Mouse (Mus musculus) heart, embryonic 16.5 days (tissue): ENCODE data around the gene Lsm2. TPM values are rescaled to one million over a fixed set of nuclear protein-coding genes. Genes with fewer than 3 reads are reported as not detected.

Source experiments
- ATAC-seq: fragments of 200-750 bp; cut with Nextera tagmentation; replicated peaks from 2 replicates; pipeline ENCODE4 v1.8.0; 2017; ENCODE audit warnings: moderate number of reproducible peaks; ENCODE audit not compliant: insufficient read depth, low FRiP score; ENCODE audit errors: extremely low read depth
- H3K27ac ChIP-seq: fragments of 300-500 bp; sonication (generic); 2 replicates; pipeline ENCODE4 v1.5.1; 2014; ENCODE audit warnings: mild to moderate bottlenecking, low read length, control low read depth, moderate library complexity
- H3K27me3 ChIP-seq: fragments of 300-500 bp; sonication (generic); 2 replicates; pipeline ENCODE4 v1.6.1; 2014; ENCODE audit warnings: low read length, mixed read lengths; ENCODE audit not compliant: control insufficient read depth, insufficient read depth
- H3K36me3 ChIP-seq: fragments of 300-500 bp; sonication (generic); 2 replicates; pipeline ENCODE4 v1.6.1; 2014; ENCODE audit not compliant: control insufficient read depth, insufficient read depth
- H3K4me1 ChIP-seq: fragments of 300-500 bp; sonication (generic); 2 replicates; pipeline ENCODE4 v1.6.1; 2014; ENCODE audit warnings: low read length, mixed read lengths; ENCODE audit not compliant: control insufficient read depth, insufficient read depth
- H3K4me2 ChIP-seq: fragments of 300-500 bp; sonication (generic); 2 replicates; pipeline ENCODE4 v1.6.1; 2014; ENCODE audit warnings: low read depth, mild to moderate bottlenecking, control low read depth, low read length
- H3K4me3 ChIP-seq: fragments of 300-500 bp; sonication (generic); 2 replicates; pipeline ENCODE4 v1.5.1; 2014; ENCODE audit warnings: mild to moderate bottlenecking, control low read depth, low read length
- H3K9ac ChIP-seq: fragments of 300-500 bp; sonication (generic); 2 replicates; pipeline ENCODE4 v1.6.1; 2014; ENCODE audit warnings: low read length, control low read depth
- H3K9me3 ChIP-seq: fragments of 300-500 bp; sonication (generic); replicated peaks from 2 replicates; pipeline ENCODE4 v1.6.1; 2016; ENCODE audit warnings: low read length; ENCODE audit not compliant: control insufficient read depth
- WGBS: fragments of 180-500 bp; shearing (Covaris S2); extraction: QIAGEN DNeasy Blood & Tissue Kit; methylation state at CpG from one replicate; pipeline ENCODE4 v1.1.7; 2014; 5-methylcytosine and 5-hydroxymethylcytosine counted together
- polyA plus RNA-seq: library from polyadenylated mRNA; unstranded; fragments of >200 nt; fragmentation: Nextera tagmentation; extraction: Ambion mirVana; gene quantifications from 2 replicates; pipeline ENCODE4 v1.2.1, GENCODE M21; 2015

The Lsm2 gene
- polyA plus RNA-seq, 1 experiment from 2014 or later, result 132 TPM

- H3K27ac ChIP-seq, result peak overlapping the region; percentile 81
- H3K4me2 ChIP-seq, result peak overlapping the region; percentile 37
- peaks cover 13% of the 10 kb centered on the region for H3K4me1 ChIP-seq
- WGBS, result 9% methylated on average over 17 of the region's 17 CpGs
- H3K36me3 ChIP-seq, result 0 out of 2 replicates have a peak, but pooled peaks cover under 1% of the 10 kb centered on the region
- H3K27me3 ChIP-seq, result no peaks in the 10 kb centered on the region
- H3K9ac ChIP-seq, result no peak overlapping the region
- no peaks in the 10 kb centered on the region for H3K9me3 ChIP-seq
- peak overlapping the region; percentile 3; the same call in 1 of the 2 replicates for H3K4me3 ChIP-seq
- peak; percentile 19 for ATAC-seq
Measured at GRCm38 (mm10) chr17:35021163-35021808, 39.6 kb downstream of the Lsm2 start.

GRCm38 (mm10) chr17:35021842-35022477, 40.3 kb downstream of the Lsm2 start:
- Histone ChIP-seq H3K9ac (no peak overlapping the region; the same call in 1 of the 2 replicates), H3K4me3 (no peak overlapping the region), H3K4me2 (peak overlapping the region; percentile 37; the same call in 1 of the 2 replicates), H3K4me1 (peaks cover 8% of the 10 kb centered on the region), H3K27me3 (no peaks in the 10 kb centered on the region), H3K27ac (peak overlapping the region; percentile 81), H3K9me3 (no peaks in the 10 kb centered on the region), H3K36me3 (no peaks in the 10 kb centered on the region)
- ATAC-seq, result peak; percentile 67
- 23% methylated on average over 6 of the region's 6 CpGs for WGBS

- no peak for ATAC-seq
- H3K9me3 ChIP-seq, result no peaks in the 10 kb centered on the region
- H3K4me3 ChIP-seq, result no peak overlapping the region
- no peak overlapping the region for H3K9ac ChIP-seq
- 88% methylated on average over 8 of the region's 8 CpGs for WGBS
- H3K4me2 ChIP-seq, result no peak overlapping the region
- H3K4me1 ChIP-seq, result peaks cover 13% of the 10 kb centered on the region
- no peaks in the 10 kb centered on the region for H3K36me3 ChIP-seq
- no peaks in the 10 kb centered on the region for H3K27me3 ChIP-seq
- H3K27ac ChIP-seq, result peak overlapping the region; percentile 81
Measured at GRCm38 (mm10) chr17:35022541-35023060, 40.9 kb downstream of the Lsm2 start.

GRCm38 (mm10) chr17:35023221-35023620, 41.6 kb downstream of the Lsm2 start:
- no peak overlapping the region for H3K27ac ChIP-seq
- no peaks in the 10 kb centered on the region for H3K9me3 ChIP-seq
- no peaks in the 10 kb centered on the region for H3K27me3 ChIP-seq
- H3K4me1 ChIP-seq, result peaks cover 14% of the 10 kb centered on the region
- no peak overlapping the region for H3K4me2 ChIP-seq
- no peak for ATAC-seq
- WGBS, result 77% methylated on average over 5 of the region's 5 CpGs
- no peaks in the 10 kb centered on the region for H3K36me3 ChIP-seq
- no peak overlapping the region for H3K9ac ChIP-seq
- H3K4me3 ChIP-seq, result no peak overlapping the region

- WGBS, result 64% methylated on average over 4 of the region's 4 CpGs
- ATAC-seq, result no peak
- Histone ChIP-seq H3K27ac (no peak overlapping the region), H3K36me3 (no peaks in the 10 kb centered on the region), H3K4me2 (no peak overlapping the region), H3K9me3 (no peaks in the 10 kb centered on the region), H3K4me3 (no peak overlapping the region), H3K9ac (no peak overlapping the region), H3K4me1 (peaks cover 14% of the 10 kb centered on the region), H3K27me3 (no peaks in the 10 kb centered on the region)
Measured at GRCm38 (mm10) chr17:35023756-35024155, 42.1 kb downstream of the Lsm2 start.

DNA sequence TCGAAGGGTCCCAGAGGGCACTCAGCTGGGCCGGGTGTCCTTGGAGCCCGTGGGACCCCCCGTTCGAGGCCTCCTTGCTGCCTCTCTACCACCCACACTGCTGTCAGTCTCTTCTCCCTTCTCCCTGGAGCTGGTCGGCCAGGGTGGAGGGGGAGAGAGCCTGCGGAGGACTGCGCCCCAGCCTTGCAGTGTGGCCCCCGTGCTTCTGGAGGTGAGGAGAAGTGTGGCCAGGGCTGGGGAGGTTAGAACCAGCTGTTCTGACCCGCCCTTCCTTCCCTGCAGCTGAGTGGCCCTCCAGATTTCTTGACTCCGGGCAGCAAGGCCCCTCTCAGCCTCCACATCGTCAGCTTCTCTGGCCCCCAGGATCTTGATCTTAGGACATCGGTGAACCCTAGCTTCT, 42.6 kb downstream of the Lsm2 start:
- Histone ChIP-seq H3K27me3 (no peaks in the 10 kb centered on the region), H3K9ac (no peak overlapping the region; the same call in 1 of the 2 replicates), H3K9me3 (no peaks in the 10 kb centered on the region), H3K36me3 (no peaks in the 10 kb centered on the region), H3K4me3 (no peak overlapping the region), H3K4me2 (no peak overlapping the region), H3K4me1 (peaks cover 14% of the 10 kb centered on the region), H3K27ac (no peak overlapping the region)
- 50% methylated on average over 13 of the region's 13 CpGs for WGBS
- no peak for ATAC-seq

DNA sequence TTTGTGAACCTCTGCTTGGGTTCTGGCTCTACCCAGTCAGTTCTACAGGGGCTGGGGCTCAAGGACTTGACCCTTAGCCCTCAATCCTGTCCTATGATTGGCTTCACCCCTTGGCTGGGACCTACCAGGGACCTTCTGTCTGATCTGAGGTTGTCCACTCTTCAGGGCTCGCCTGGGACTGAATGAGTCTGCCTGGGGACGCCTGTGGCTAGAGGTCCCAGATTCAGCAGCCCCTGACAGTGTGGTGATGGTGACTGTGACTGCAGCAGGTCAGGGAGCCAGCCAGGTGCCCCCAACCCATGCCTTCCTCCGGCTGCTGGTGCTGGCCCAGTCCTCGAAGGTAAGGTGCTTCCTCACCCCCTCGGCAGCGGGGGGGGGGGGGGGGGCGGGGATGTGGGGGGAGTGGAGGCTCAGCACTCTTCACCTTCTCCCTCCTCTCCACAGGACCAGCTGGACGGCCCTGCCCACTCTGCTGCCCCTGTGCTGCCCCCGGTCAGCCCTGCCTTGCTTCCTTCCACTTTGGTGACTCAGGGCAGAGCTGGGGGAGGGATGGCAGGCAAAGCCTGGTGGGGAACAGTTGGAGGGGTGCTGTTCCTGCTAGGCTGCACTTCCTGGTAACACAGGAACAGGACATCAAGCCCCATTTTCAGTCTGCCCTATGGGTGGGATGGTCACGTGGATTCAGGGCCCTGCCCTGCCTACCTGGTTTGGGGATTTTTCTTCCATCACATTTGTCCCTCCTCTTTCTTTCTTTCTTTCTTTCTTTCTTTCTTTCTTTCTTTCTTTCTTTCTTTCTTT, 43.2 kb downstream of the Lsm2 start:
- Histone ChIP-seq H3K9me3 (no peaks in the 10 kb centered on the region), H3K36me3 (no peaks in the 10 kb centered on the region), H3K27ac (no peak overlapping the region), H3K9ac (no peak overlapping the region), H3K4me3 (no peak overlapping the region), H3K4me1 (peaks cover 14% of the 10 kb centered on the region), H3K27me3 (no peaks in the 10 kb centered on the region), H3K4me2 (no peak overlapping the region)
- WGBS, result 55% methylated on average over 8 of the region's 10 CpGs
- ATAC-seq, result no peak

DNA sequence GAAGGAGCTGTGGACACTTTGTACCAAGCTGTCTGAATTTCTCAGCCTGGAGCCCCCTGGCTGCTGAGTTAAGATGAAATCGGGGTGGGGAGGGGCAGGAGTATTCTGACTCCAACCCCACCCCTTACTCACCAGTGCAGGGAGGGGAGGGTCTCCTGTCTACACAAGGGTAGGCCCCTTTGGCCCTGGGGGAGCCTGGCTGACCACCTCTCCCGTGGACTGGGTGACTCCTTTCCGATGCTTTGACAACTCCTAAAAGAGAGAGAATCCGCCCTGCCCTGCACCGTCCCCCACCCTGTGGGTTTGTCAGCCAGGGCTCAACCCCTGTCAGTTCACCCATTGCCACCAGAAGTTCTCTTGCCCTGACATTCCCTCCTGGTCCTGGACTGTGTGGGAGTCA, 44.5 kb downstream of the Lsm2 start:
- Histone ChIP-seq H3K4me3 (no peak overlapping the region), H3K36me3 (no peaks in the 10 kb centered on the region), H3K4me1 (peaks cover 14% of the 10 kb centered on the region), H3K9ac (no peak overlapping the region), H3K4me2 (no peak overlapping the region), H3K27ac (no peak overlapping the region), H3K9me3 (no peaks in the 10 kb centered on the region), H3K27me3 (no peaks in the 10 kb centered on the region)
- no peak for ATAC-seq
- WGBS, result 87% methylated on average over 5 of the region's 5 CpGs
